In genomic region chr2:49569862-49570777, GRCm38 (mm10) we compare ENCODE assay signal across 8 mouse cellular contexts. TPM values are rescaled to one million over a fixed set of nuclear protein-coding genes. Genes with fewer than 3 reads are reported as not detected.
A peak's percentile ranks its signal among the peaks of the same experiment; 100 is the strongest.
DNase-seq lines count a peak whose midpoint lies in the region; ATAC-seq lines count a peak whose summit lies in the region.

No protein-coding gene starts in this region.

- H3K27me3 ChIP-seq in heart, embryonic 11.5 days (ENCODE audit: control insufficient read depth, insufficient read depth, low read length), result no peaks in the 10 kb centered on the region
- no peaks in the 10 kb centered on the region for H3K27me3 ChIP-seq in stomach, embryonic 15.5 days (replicated peaks)

- no peak overlapping the region for H3K27ac ChIP-seq in heart, embryonic 11.5 days (ENCODE audit: low read depth, low read length)
- H3K27ac ChIP-seq in stomach, embryonic 15.5 days, result no peak overlapping the region

- H3K4me1 ChIP-seq in heart, embryonic 11.5 days (ENCODE audit: control insufficient read depth, insufficient read depth, low read length), result no peaks in the 10 kb centered on the region; the same call in 1 of the 2 replicates
- H3K4me1 ChIP-seq in stomach, embryonic 15.5 days, result peaks cover 21% of the 10 kb centered on the region

- no peaks in the 10 kb centered on the region for H3K9me3 ChIP-seq in heart, embryonic 11.5 days (replicated peaks; ENCODE audit: control insufficient read depth, low read length)
- no peaks in the 10 kb centered on the region for H3K9me3 ChIP-seq in stomach, embryonic 15.5 days

- 69% methylated on average over 16 of the region's 16 CpGs for WGBS in heart, embryonic 11.5 days (ENCODE audit: insufficient replicate concordance)
- 61% methylated on average over 16 of the region's 16 CpGs for WGBS in stomach, embryonic 15.5 days

- H3K4me2 ChIP-seq in heart, embryonic 11.5 days, result peak overlapping the region; percentile 24; the same call in 1 of the 2 replicates
- no peak overlapping the region for H3K4me2 ChIP-seq in stomach, embryonic 15.5 days

- no peak overlapping the region for H3K9ac ChIP-seq in heart, embryonic 11.5 days (ENCODE audit: low read depth, low read length)
- H3K9ac ChIP-seq in stomach, embryonic 15.5 days, result no peak overlapping the region

- intact Hi-C loops in heart, postnatal 25 days (cut with DNase I), result no loop called here

- H3K36me3 ChIP-seq in heart, embryonic 11.5 days (ENCODE audit: control insufficient read depth, insufficient read depth, low read length), result no peaks in the 10 kb centered on the region
- no peaks in the 10 kb centered on the region for H3K36me3 ChIP-seq in stomach, embryonic 15.5 days

- ATAC-seq in heart, embryonic 11.5 days (replicated peaks; ENCODE audit: insufficient number of reproducible peaks, low FRiP score, low TSS enrichment), result peak; percentile 18; the same call in 1 of the 2 replicates
- peak; percentile 68; the same call in 1 of the 2 replicates for ATAC-seq in stomach, embryonic 15.5 days (ENCODE audit: insufficient read depth, low FRiP score, low read depth)

- DNase-seq in heart, adult 11 months, result peak; percentile 94
- no peak for DNase-seq in heart, postnatal 25 days (ENCODE audit: low spot score)
- peak; percentile 59 to 80 for DNase-seq in cerebellum, postnatal 4 days (ENCODE audit: low spot score in 2 of 2)
- peak; percentile 56 for DNase-seq in kidney, postnatal 10 days
- DNase-seq in lung, postnatal 14 days, result peak; percentile 21
- DNase-seq in natural killer cell, adult 2 months (ENCODE audit: low spot score in 2 of 2), result no peak

- H3K4me3 ChIP-seq in heart, embryonic 11.5 days (ENCODE audit: low read depth, low read length), result no peak overlapping the region
- no peak overlapping the region for H3K4me3 ChIP-seq in stomach, embryonic 15.5 days (replicated peaks)

RNA-seq across cellular contexts. Expression of gene Kif5c, which starts 49.0 kb away (rescaled TPM):
- total RNA-seq in heart, postnatal 25 days (2021), result 1 to 10 TPM; 1.0 to 1.3 TPM
- 1.2 and 1.3 TPM in 2 replicates for polyA plus RNA-seq in heart, embryonic 11.5 days (2014; fragmentation: Nextera tagmentation; extraction: Ambion mirVana)
- 7.1 and 7.2 TPM in 2 replicates for polyA plus RNA-seq in stomach, embryonic 15.5 days (2015; fragmentation: Nextera tagmentation; extraction: Ambion mirVana)

Comparison
In these comparisons a context has a peak if more than half of its experiments do, and no peak if none do; other contexts are left out.
1. DNase-seq: peak in heart, adult 11 months (single experiment), cerebellum, postnatal 4 days (2 of 2), kidney, postnatal 10 days (single experiment) and lung, postnatal 14 days (single experiment); none in heart, postnatal 25 days (single experiment) and natural killer cell, adult 2 months (0 of 2).